Mouse (Mus musculus): ENCODE measurements around the gene Tmem14a. TPM values are rescaled to one million over a fixed set of nuclear protein-coding genes. Genes with fewer than 3 reads are reported as not detected.

Tmem14a gene
- polyA plus RNA-seq (2012; rRNA removed; ENCODE audit: low replicate concordance): 7.6 and 11.0 TPM in 2 replicates

DNA sequence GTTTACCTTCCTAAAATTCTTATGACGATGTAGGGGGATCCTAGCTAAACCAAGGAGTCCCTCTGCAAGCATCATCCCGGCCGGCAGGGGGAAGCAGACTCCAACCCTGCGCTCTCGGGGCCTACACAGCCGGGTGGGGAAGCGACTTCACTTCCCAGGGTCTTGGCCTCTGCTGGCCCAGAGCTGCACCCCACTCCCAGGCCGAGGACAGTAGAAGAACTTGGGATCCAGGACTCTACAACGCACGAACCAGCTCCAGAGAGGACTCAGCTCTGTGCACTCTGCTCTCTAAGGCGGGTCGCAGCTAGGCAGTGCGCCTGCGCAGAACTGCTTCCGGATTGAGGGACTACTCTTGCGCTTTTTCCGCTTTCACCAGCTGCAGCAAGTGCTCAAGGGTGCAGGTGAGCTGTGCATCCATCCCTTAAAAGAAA, at the start of gene Tmem14a:
TSS of gene Tmem14a (plus strand) at position 87 of the 431 bp plus-strand sequence.

DNA sequence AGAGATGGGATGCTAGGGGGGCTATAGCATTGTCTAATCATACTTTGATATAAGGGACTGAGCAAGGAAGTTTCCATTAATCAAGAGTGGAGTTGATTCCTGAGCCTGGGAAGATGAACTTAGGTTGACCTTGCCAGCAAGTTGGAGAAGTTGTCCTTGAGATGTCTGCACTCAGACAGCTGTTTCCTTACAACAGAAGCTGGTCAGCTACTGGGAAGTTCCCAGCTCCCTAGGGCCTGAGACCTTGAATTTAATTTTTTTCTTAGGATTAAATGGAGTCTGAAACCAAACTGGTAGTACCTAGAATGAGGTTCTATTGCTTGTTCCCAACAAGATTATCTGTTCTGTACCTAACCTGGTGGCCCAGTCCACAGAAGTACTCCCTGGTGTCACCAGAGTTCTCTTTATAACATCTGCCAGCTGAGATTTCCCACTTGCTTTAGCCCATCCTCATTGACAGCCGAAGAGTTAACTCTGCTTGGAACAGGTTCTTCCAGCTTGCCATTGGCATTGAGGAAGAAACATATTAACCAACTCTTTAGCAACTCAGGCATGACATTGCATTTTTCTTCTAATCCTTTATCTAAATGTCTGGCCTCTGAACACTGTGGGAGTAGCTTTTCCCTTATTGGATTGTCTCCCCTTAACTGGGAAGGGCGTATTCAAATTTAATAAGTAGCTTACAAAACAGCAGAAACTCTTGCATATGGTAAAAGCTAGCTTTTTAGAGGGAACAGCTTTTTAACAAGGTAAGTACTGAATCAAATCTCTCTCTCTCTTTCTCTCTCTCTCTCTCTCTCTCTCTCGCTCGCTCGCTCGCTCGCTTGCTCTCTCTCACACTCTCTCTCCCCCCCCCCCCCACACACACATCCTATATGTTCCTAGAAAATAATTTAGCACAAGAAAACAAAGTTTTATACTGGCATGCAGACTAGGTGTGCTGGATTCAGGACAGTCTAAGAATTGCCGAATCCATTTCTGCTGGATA, 21.8 kb downstream of the Tmem14a start, which contains the start of gene Gsta3:
TSS of gene Gsta3 (plus strand) at position 679 of the 988 bp plus-strand sequence.

Other genes with a start within 250 kb of the Tmem14a start
- 12.5 and 18.3 TPM in 2 replicates for gene Tram2, start 139.3 kb upstream of the Tmem14a start, polyA plus RNA-seq (2012; rRNA removed; ENCODE audit: low replicate concordance)
- gene Gsta3, start 22.0 kb downstream of the Tmem14a start, polyA plus RNA-seq (2012; rRNA removed; ENCODE audit: low replicate concordance): 34.4 and 91.8 TPM in 2 replicates
- gene Khdc1a, start 131.1 kb downstream of the Tmem14a start, polyA plus RNA-seq (2012; rRNA removed; ENCODE audit: low replicate concordance): 0.66 TPM in 1 of 2 replicates, not detected in the other
- gene Khdc1c, start 149.8 kb downstream of the Tmem14a start, polyA plus RNA-seq (2012; rRNA removed; ENCODE audit: low replicate concordance): 0.18 TPM in 1 of 2 replicates, not detected in the other
- 0.12 TPM in 1 of 2 replicates, not detected in the other for gene Khdc1b, start 165.0 kb downstream of the Tmem14a start, polyA plus RNA-seq (2012; rRNA removed; ENCODE audit: low replicate concordance)

Measured in subcutaneous adipose tissue, adult 2 months (tissue).